Mouse (Mus musculus): ENCODE data around the gene Trim46. TPM values are rescaled to one million over a fixed set of nuclear protein-coding genes. Genes with fewer than 3 reads are reported as not detected.

Trim46 gene
- 2.4 and 2.8 TPM in 2 replicates for polyA plus RNA-seq (2012)

GRCm38 (mm10) chr3:89246261-89247100, at the start of gene Trim46:
Trim46 (minus strand) TSS chr3:89246309.
- TF ChIP-seq GATA1 (IDR thresholded peaks at IDR 0.05; ENCODE audit: low read length) = no peak

GRCm38 (mm10) chr3:89295685-89296230, 49.6 kb upstream of the Trim46 start:
- TF ChIP-seq GATA1 (IDR thresholded peaks at IDR 0.05; ENCODE audit: low read length) = no peak

- no peak for TF ChIP-seq GATA1 (IDR thresholded peaks at IDR 0.05; ENCODE audit: low read length)
These were observed 48.1 kb upstream of the Trim46 start for GRCm38 (mm10) chr3:89294195-89294594.

- no peak for TF ChIP-seq GATA1 (IDR thresholded peaks at IDR 0.05; ENCODE audit: low read length)
These were observed 47.3 kb upstream of the Trim46 start for GRCm38 (mm10) chr3:89293247-89293918.

- no peak for TF ChIP-seq GATA1 (IDR thresholded peaks at IDR 0.05; ENCODE audit: low read length)
These were observed 46.2 kb upstream of the Trim46 start for GRCm38 (mm10) chr3:89292303-89292702.

- TF ChIP-seq GATA1 (IDR thresholded peaks at IDR 0.05; ENCODE audit: low read length) = no peak
These were observed 45.8 kb upstream of the Trim46 start for GRCm38 (mm10) chr3:89291874-89292273.

GRCm38 (mm10) chr3:89288503-89288928, 42.4 kb upstream of the Trim46 start:
- no peak for TF ChIP-seq GATA1 (IDR thresholded peaks at IDR 0.05; ENCODE audit: low read length)

GRCm38 (mm10) chr3:89287286-89287685, 41.2 kb upstream of the Trim46 start:
- TF ChIP-seq GATA1 (IDR thresholded peaks at IDR 0.05; ENCODE audit: low read length) = no peak

GRCm38 (mm10) chr3:89285526-89285925, 39.4 kb upstream of the Trim46 start:
- TF ChIP-seq GATA1 (IDR thresholded peaks at IDR 0.05; ENCODE audit: low read length) = no peak

GRCm38 (mm10) chr3:89284261-89284660, 38.2 kb upstream of the Trim46 start:
- no peak for TF ChIP-seq GATA1 (IDR thresholded peaks at IDR 0.05; ENCODE audit: low read length)

GRCm38 (mm10) chr3:89282291-89282643, 36.2 kb upstream of the Trim46 start:
- no peak for TF ChIP-seq GATA1 (IDR thresholded peaks at IDR 0.05; ENCODE audit: low read length)

GRCm38 (mm10) chr3:89281579-89282290, 35.6 kb upstream of the Trim46 start:
- no peak for TF ChIP-seq GATA1 (IDR thresholded peaks at IDR 0.05; ENCODE audit: low read length)

- no peak for TF ChIP-seq GATA1 (IDR thresholded peaks at IDR 0.05; ENCODE audit: low read length)
These were observed 34.8 kb upstream of the Trim46 start, which contains the start of gene Efna1 for GRCm38 (mm10) chr3:89280606-89281511. Efna1 (minus strand) TSS chr3:89281142.

- no peak for TF ChIP-seq GATA1 (IDR thresholded peaks at IDR 0.05; ENCODE audit: low read length)
These were observed 34.0 kb upstream of the Trim46 start for GRCm38 (mm10) chr3:89280050-89280605.
